Mouse (Mus musculus) G1E (cell line): ENCODE measurements around the gene Lysmd1. TPM values are rescaled to one million over a fixed set of nuclear protein-coding genes. Genes with fewer than 3 reads are reported as not detected.
A peak's percentile ranks its signal among the peaks of the same experiment; 100 is the strongest.

Experiments used
- ATAC-seq: 2 replicates; pipeline ENCODE4 v1.8.0; 2016; ENCODE audit warnings: mild to moderate bottlenecking; ENCODE audit not compliant: insufficient number of reproducible peaks, poor library complexity, low FRiP score, severe bottlenecking; ENCODE audit errors: extremely low read depth
- DNase-seq: peaks from one replicate; pipeline ENCODE4 v3.0.0; 2012; ENCODE audit warnings: low spot score
- H3K27me3 ChIP-seq: 2 replicates; pipeline ENCODE4 v1.6.1; 2012; ENCODE audit warnings: mild to moderate bottlenecking, low read length, inconsistent platforms; ENCODE audit not compliant: insufficient read depth
- H3K36me3 ChIP-seq: replicated peaks from 2 replicates; pipeline ENCODE3; 2012; ENCODE audit warnings: mild to moderate bottlenecking, inconsistent platforms
- H3K4me1 ChIP-seq: 2 replicates; pipeline ENCODE4 v1.6.1; 2012; ENCODE audit warnings: low read depth, low read length, inconsistent platforms, mixed read lengths; ENCODE audit not compliant: insufficient read depth
- H3K4me3 ChIP-seq: 2 replicates; pipeline ENCODE4 v1.5.1; 2012; ENCODE audit warnings: low read depth, mild to moderate bottlenecking, inconsistent platforms, low read length, moderate library complexity, mixed read lengths
- H3K9me3 ChIP-seq: replicated peaks from 2 replicates; pipeline ENCODE4 v1.6.1; 2012; ENCODE audit warnings: inconsistent platforms
- CTCF ChIP-seq: IDR thresholded peaks from 2 replicates; pipeline ENCODE4 v1.5.1; 2012; ENCODE audit warnings: low read depth, low read length, inconsistent platforms, mixed read lengths
- GATA1 ChIP-seq: IDR thresholded peaks from 2 replicates; pipeline ENCODE4 v1.6.1; 2012; ENCODE audit warnings: borderline replicate concordance, low read length, inconsistent platforms, mixed read lengths
- GATA2 ChIP-seq: IDR thresholded peaks from 2 replicates; pipeline ENCODE4 v1.6.1; 2012; ENCODE audit warnings: low read depth, low read length, inconsistent platforms, borderline replicate concordance
- POLR2AphosphoS5 ChIP-seq: IDR thresholded peaks from 2 replicates; pipeline ENCODE4 v1.6.1; 2012; ENCODE audit warnings: low read depth, low read length, inconsistent platforms; ENCODE audit not compliant: insufficient replicate concordance
- TAL1 ChIP-seq: conservative IDR thresholded peaks from 2 replicates; pipeline ENCODE4 v1.6.1; 2012; ENCODE audit warnings: low read depth, low read length, inconsistent platforms, mixed read lengths
- polyA plus RNA-seq: library from polyadenylated mRNA; stranded (reverse); fragments of >175 nt; gene quantifications from 2 replicates; pipeline ENCODE4 v1.2.3, GENCODE M21; 2012
- total RNA-seq, 2 experiments: library from RNA; stranded (forward) in 1 of 2; stranded (reverse) in 1 of 2; fragments of 200-1000 nt in 1 of 2; fragments of >200 nt in 1 of 2; fragmentation: Nextera tagmentation in 1 of 2; gene quantifications; 2 replicates each; pipeline ENCODE4 v1.2.3; 2014 to 2017

Gene Lysmd1
- total and polyA plus RNA-seq, 3 experiments: 5.9 to 11.1 (median 7.4) TPM

DNA sequence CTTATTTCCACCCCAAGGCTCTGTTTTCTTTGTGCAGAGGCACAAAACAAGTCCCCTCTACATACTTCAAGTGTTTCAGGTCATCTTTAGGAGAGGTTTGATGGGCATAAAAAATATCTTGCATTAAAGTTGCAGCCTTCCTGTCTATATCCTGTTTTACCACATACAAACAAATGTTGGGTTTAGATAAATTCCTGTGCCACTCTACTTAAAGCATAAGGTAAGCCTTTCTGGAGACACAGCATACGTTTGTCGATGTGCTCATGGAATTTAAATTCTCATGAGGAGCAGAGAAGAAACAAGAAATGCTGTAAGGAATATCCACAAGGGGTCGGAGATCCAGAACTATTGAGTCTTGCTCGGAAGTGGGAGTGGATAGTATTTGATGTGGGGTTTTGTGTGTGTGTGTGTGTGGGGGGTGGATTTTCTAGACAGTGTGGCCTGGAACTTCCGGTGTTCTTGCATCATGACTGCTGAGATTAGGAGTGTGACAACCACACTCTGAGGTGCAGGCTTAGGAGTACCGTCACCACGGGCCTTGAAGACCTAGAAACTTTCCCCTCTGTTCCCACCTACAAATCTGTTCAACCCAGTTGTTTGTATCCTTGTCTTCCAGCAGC lies 1.7 kb downstream of the Lysmd1 start:
- no peak for DNase-seq
- peaks cover 33% of the 10 kb centered on the region for H3K4me1 ChIP-seq

DNA sequence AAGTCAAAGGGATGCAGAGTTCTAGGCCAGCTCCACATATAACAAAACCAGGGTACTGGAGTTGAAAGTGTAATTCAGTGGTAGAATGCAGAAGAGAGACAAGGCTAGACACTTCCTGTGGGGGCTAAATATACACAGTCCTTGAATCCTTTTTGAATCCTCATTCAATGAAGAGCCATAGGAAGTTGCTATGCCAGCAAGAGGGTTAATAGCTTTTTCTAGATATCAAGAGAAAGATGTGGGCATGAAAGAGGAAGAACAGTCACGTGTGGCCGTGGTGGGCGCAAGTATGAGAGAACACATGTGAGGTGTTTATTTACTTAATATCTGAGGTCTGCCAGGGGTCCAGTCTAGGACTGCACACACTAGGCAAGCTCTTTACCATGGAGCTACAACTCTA lies 2.4 kb downstream of the Lysmd1 start:
- no peak for DNase-seq

More for the DNA sequence above, 1.7 kb downstream of the Lysmd1 start:
- TF ChIP-seq GATA2: no peak
- TF ChIP-seq GATA1: no peak
- TF ChIP-seq TAL1: no peak
- no peak for TF ChIP-seq CTCF
- no peak for TF ChIP-seq POLR2AphosphoS5
- Histone ChIP-seq H3K4me3 (peak overlapping the region; percentile 65; the same call in 1 of the 2 replicates), H3K9me3 (no peaks in the 10 kb centered on the region; the same call in 1 of the 2 replicates), H3K36me3 (peaks cover 53% of the 10 kb centered on the region), H3K27me3 (no peaks in the 10 kb centered on the region)
- no peak for ATAC-seq

DNA sequence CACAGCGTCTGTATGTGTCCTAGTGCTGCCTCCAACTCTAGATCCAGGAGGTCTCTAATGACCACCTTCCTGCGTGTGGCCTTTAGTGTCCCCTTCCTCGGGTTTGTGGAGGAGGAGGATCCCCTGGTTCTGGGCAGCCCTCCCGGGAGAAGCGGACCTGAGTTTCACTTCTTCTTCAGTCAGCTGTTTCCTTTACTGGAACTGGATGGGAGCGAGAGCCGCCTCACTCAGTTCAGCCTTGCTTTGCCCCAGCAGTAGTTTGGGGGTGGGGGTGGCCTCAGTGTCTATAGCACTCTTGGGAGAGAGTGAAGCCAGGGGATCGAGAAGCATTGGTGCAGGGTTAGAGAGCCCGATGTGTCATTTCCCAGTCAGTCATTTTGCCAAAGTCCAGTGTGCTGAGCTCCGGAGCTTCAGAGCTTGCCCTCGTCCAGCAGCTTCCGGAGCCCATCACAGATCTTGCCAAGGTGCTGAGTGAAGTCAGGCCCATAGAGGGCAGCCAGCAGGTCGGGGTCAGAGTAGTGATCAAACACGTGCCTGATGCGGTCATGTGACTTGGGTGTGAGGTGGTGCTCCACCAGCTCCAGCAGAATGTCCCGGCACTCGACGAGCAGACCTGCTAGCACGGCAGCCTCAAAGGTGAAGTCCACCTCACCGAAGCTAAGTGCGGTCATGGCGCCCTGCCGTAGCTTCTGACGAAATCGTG lies 5.8 kb downstream of the Lysmd1 start:
- DNase-seq (no peak), ATAC-seq (no peak)
- H3K9me3 ChIP-seq: no peaks in the 10 kb centered on the region; the same call in 1 of the 2 replicates
- peaks cover 49% of the 10 kb centered on the region for H3K36me3 ChIP-seq
- peaks cover 34% of the 10 kb centered on the region for H3K4me1 ChIP-seq
- H3K27me3 ChIP-seq: peaks cover 2% of the 10 kb centered on the region; the same call in 1 of the 2 replicates
- H3K4me3 ChIP-seq: peak overlapping the region; percentile 18; the same call in 1 of the 2 replicates
- TF ChIP-seq CTCF (no peak), POLR2AphosphoS5 (no peak), TAL1 (no peak)

More for the DNA sequence above, 2.4 kb downstream of the Lysmd1 start:
- Histone ChIP-seq H3K4me1 (peaks cover 33% of the 10 kb centered on the region), H3K36me3 (peaks cover 53% of the 10 kb centered on the region), H3K9me3 (no peaks in the 10 kb centered on the region; the same call in 1 of the 2 replicates), H3K27me3 (no peaks in the 10 kb centered on the region), H3K4me3 (no peak overlapping the region)
- no peak for ATAC-seq
- TF ChIP-seq GATA2: no peak
- no peak for TF ChIP-seq TAL1
- TF ChIP-seq POLR2AphosphoS5: no peak
- no peak for TF ChIP-seq CTCF
- TF ChIP-seq GATA1: no peak

DNA sequence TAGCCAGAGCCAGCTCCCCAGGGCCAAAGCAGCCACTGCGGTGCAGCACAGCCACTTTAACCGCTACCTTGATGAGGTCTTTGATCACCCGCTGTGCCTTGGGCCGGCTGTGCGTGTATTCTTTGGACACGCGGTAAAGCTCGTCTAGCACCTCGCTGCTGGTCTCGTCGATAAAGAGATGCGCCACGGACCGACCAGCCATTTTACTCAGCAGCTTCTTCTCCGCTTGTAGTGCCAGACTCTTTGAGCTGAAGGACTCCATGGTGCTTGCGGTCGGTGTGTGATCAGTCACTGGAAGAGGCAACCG lies 6.4 kb downstream of the Lysmd1 start:
- DNase-seq: no peak
- no peak for ATAC-seq
- Histone ChIP-seq H3K4me3 (peak overlapping the region; percentile 18; the same call in 1 of the 2 replicates), H3K36me3 (peaks cover 49% of the 10 kb centered on the region), H3K4me1 (peaks cover 29% of the 10 kb centered on the region), H3K27me3 (peaks cover 2% of the 10 kb centered on the region; the same call in 1 of the 2 replicates), H3K9me3 (no peaks in the 10 kb centered on the region; the same call in 1 of the 2 replicates)
- TF ChIP-seq CTCF: no peak
- no peak for TF ChIP-seq GATA2
- no peak for TF ChIP-seq TAL1
- no peak for TF ChIP-seq POLR2AphosphoS5
- no peak for TF ChIP-seq GATA1

DNA sequence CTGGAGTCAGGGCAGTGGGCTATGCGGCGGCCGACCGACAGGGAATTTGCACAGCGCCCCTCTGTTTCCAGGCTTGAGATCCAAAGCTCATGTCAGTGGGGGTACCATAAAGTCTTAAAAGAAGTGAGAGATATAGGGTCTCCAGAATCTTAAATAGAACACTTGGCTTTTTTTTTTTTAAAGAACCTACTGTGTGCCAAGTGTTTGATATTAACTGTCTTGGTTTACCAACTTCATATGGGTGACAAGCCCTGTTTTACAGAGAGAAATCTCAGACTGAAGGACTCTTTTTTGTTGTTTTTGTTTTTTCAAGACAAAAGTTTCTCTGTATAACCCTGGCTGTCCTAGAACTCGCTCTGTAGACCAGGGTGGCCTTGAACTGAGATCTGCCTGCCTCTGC lies 6.9 kb downstream of the Lysmd1 start:
- H3K9me3 ChIP-seq: no peaks in the 10 kb centered on the region; the same call in 1 of the 2 replicates
- peaks cover 24% of the 10 kb centered on the region for H3K4me1 ChIP-seq
- H3K36me3 ChIP-seq: peaks cover 47% of the 10 kb centered on the region
- DNase-seq (no peak), ATAC-seq (no peak)
- TF ChIP-seq CTCF (no peak), POLR2AphosphoS5 (no peak), GATA1 (no peak), TAL1 (no peak), GATA2 (no peak)
- H3K4me3 ChIP-seq: no peak overlapping the region
- H3K27me3 ChIP-seq: peaks cover 2% of the 10 kb centered on the region; the same call in 1 of the 2 replicates

DNA sequence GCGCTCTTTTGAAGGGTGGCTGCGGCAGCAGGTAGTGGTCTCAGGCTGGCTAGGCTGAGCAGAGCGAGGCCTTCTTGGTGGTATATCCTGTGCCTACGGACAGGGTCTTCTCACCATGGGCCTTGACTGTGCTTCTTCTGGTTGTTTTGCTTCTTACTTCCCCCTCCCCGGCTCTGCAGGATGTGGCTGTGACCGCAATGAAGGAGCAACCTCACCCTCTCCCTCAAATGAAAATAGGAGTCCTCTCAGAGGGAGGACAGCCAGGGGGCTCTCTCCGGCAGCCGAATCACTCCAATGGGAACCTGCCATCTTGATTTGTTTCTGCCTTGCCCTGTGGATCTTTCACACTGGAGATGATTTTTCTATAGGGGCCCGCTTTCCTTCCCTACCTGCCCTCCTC lies 7.6 kb downstream of the Lysmd1 start:
- H3K36me3 ChIP-seq: peaks cover 42% of the 10 kb centered on the region
- no peak for DNase-seq
- no peak overlapping the region for H3K4me3 ChIP-seq
- H3K9me3 ChIP-seq: no peaks in the 10 kb centered on the region; the same call in 1 of the 2 replicates
- TF ChIP-seq GATA1: no peak
- no peak for TF ChIP-seq GATA2
- TF ChIP-seq CTCF: no peak
- TF ChIP-seq POLR2AphosphoS5: no peak
- TF ChIP-seq TAL1: no peak
- peaks cover 17% of the 10 kb centered on the region for H3K4me1 ChIP-seq
- H3K27me3 ChIP-seq: peaks cover 5% of the 10 kb centered on the region; the same call in 1 of the 2 replicates
- no peak for ATAC-seq
